Comparison of ENCODE assay signal across 13 mouse cellular contexts in the genomic region with DNA sequence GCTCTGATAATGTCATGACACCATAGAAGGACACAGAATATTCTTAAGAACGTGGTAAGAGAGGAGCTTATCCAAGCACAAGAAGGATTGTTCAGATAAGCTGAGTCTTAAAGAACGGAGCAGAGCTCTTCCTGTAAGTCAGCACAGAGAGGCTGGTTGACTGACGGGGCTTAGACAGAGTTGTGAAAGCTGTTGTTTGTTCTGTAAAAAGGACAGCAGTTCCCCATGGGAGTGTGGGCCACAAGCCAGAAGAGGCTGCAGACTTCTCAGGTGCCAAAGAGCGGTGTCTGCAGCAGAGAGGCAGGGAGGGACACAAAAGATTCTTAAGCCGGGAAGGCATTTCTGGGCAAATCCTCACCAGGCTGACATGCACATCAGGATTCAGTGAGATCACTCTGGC. TPM values are rescaled to one million over a fixed set of nuclear protein-coding genes. Genes with fewer than 3 reads are reported as not detected.
A peak's percentile ranks its signal among the peaks of the same experiment; 100 is the strongest.
DNase-seq lines count a peak whose midpoint lies in the region; ATAC-seq and TF ChIP-seq lines count a peak whose summit lies in the region.
"Had no signal": no experiment of that assay in that cellular context is flagged by ENCODE, and none has a peak within 500 bp of the region (broad histone marks: within the 10 kb centered on the region; RNA-seq: fewer than 3 reads in every experiment).

No protein-coding gene starts in this region.

- peaks cover 41% of the 10 kb centered on the region for H3K36me3 ChIP-seq in embryonic facial prominence, embryonic 14.5 days (ENCODE audit: control insufficient read depth, insufficient read depth, low read length)
- peaks cover 43% of the 10 kb centered on the region for H3K36me3 ChIP-seq in embryonic facial prominence, embryonic 10.5 days (replicated peaks)
- no peaks in the 10 kb centered on the region; the same call in 1 of the 2 replicates for H3K36me3 ChIP-seq in lung, postnatal 0 days (ENCODE audit: insufficient read depth, low read length)
- peaks cover 44% of the 10 kb centered on the region for H3K36me3 ChIP-seq in hindbrain, embryonic 10.5 days

- peak; percentile 83 for ATAC-seq in embryonic facial prominence, embryonic 14.5 days (ENCODE audit: low read depth)
- ATAC-seq in lung, postnatal 0 days, result no peak
- ATAC-seq in common myeloid progenitor, adult 5-6 weeks (replicated peaks; ENCODE audit: low read depth, poor library complexity, severe bottlenecking), result peak; percentile 12; the same call in 1 of the 2 replicates
- peak; percentile 39 for ATAC-seq in megakaryocyte progenitor cell, adult 5-6 weeks (replicated peaks; ENCODE audit: poor library complexity)
- ATAC-seq: midbrain, embryonic 15.5 days had no signal

- H3K27me3 ChIP-seq in embryonic facial prominence, embryonic 14.5 days (replicated peaks; ENCODE audit: control insufficient read depth, insufficient read depth, low read length), result no peaks in the 10 kb centered on the region
- H3K27me3 ChIP-seq in embryonic facial prominence, embryonic 10.5 days (replicated peaks; ENCODE audit: low read depth, poor library complexity, severe bottlenecking), result no peaks in the 10 kb centered on the region
- no peaks in the 10 kb centered on the region for H3K27me3 ChIP-seq in lung, postnatal 0 days (replicated peaks; ENCODE audit: insufficient read depth, low read length)
- H3K27me3 ChIP-seq in hindbrain, embryonic 10.5 days (ENCODE audit: insufficient read depth, poor library complexity, severe bottlenecking), result no peaks in the 10 kb centered on the region
- H3K27me3 ChIP-seq: midbrain, embryonic 15.5 days had no signal

- no peak overlapping the region for H3K27ac ChIP-seq in embryonic facial prominence, embryonic 14.5 days (replicated peaks; ENCODE audit: low read depth, low read length)
- H3K27ac ChIP-seq in embryonic facial prominence, embryonic 10.5 days (replicated peaks), result no peak overlapping the region
- no peak overlapping the region for H3K27ac ChIP-seq in lung, postnatal 0 days (ENCODE audit: low read length)
- H3K27ac ChIP-seq in hindbrain, embryonic 10.5 days, result no peak overlapping the region
- H3K27ac ChIP-seq: midbrain, embryonic 15.5 days had no signal

- TF ChIP-seq EP300 in lung, postnatal 0 days (IDR thresholded peaks at IDR 0.05), result no peak

- no peaks in the 10 kb centered on the region for H3K9me3 ChIP-seq in embryonic facial prominence, embryonic 14.5 days (ENCODE audit: control insufficient read depth, low read length)
- H3K9me3 ChIP-seq in embryonic facial prominence, embryonic 10.5 days, result no peaks in the 10 kb centered on the region
- H3K9me3 ChIP-seq in lung, postnatal 0 days (ENCODE audit: low read length), result no peaks in the 10 kb centered on the region
- no peaks in the 10 kb centered on the region for H3K9me3 ChIP-seq in hindbrain, embryonic 10.5 days
- H3K9me3 ChIP-seq: midbrain, embryonic 15.5 days had no signal

- no peaks in the 10 kb centered on the region for H3K4me1 ChIP-seq in embryonic facial prominence, embryonic 14.5 days (ENCODE audit: control insufficient read depth, insufficient read depth, low read length)
- no peaks in the 10 kb centered on the region for H3K4me1 ChIP-seq in embryonic facial prominence, embryonic 10.5 days
- H3K4me1 ChIP-seq in lung, postnatal 0 days (ENCODE audit: insufficient read depth, low read depth, low read length), result no peaks in the 10 kb centered on the region
- no peaks in the 10 kb centered on the region for H3K4me1 ChIP-seq in hindbrain, embryonic 10.5 days (replicated peaks)
- H3K4me1 ChIP-seq: midbrain, embryonic 15.5 days had no signal

- DNase-seq in embryonic facial prominence, embryonic 14.5 days (ENCODE audit: low spot score), result peak; percentile 36
- no peak for DNase-seq in embryonic facial prominence, embryonic 10.5 days (ENCODE audit: low spot score)
- DNase-seq in lung, postnatal 10 days, result peak; percentile 32
- no peak for DNase-seq in lung, postnatal 0 days (ENCODE audit: low spot score)
- no peak for DNase-seq in urinary bladder, postnatal 25 days (ENCODE audit: low spot score)
- no peak for DNase-seq in hindbrain, embryonic 10.5 days (ENCODE audit: low spot score)
- DNase-seq: adrenal gland, postnatal 36 days; B cell, adult 2 months; lung, embryonic 14.5 days; thymus, postnatal 4 days had no signal

- no peak overlapping the region for H3K4me2 ChIP-seq in embryonic facial prominence, embryonic 14.5 days (ENCODE audit: low read depth, low read length)
- H3K4me2 ChIP-seq in lung, postnatal 0 days (replicated peaks; ENCODE audit: low read depth, low read length), result no peak overlapping the region
- H3K4me2 ChIP-seq: lung, embryonic 14.5 days; midbrain, embryonic 15.5 days had no signal

- no peak for TF ChIP-seq CTCF in lung, postnatal 0 days (IDR thresholded peaks at IDR 0.05)

- no peak overlapping the region for H3K9ac ChIP-seq in embryonic facial prominence, embryonic 14.5 days (ENCODE audit: low read depth, low read length)
- H3K9ac ChIP-seq in lung, postnatal 0 days (replicated peaks; ENCODE audit: low read depth), result no peak overlapping the region
- H3K9ac ChIP-seq: lung, embryonic 14.5 days; midbrain, embryonic 15.5 days had no signal

- WGBS in embryonic facial prominence, embryonic 14.5 days, result 85% methylated on average over 5 of the region's 5 CpGs
- WGBS in embryonic facial prominence, embryonic 10.5 days, result 91% methylated on average over 5 of the region's 5 CpGs
- WGBS in lung, postnatal 0 days, result 79% methylated on average over 5 of the region's 5 CpGs
- 96% methylated on average over 5 of the region's 5 CpGs for WGBS in hindbrain, embryonic 10.5 days

- H3K4me3 ChIP-seq in embryonic facial prominence, embryonic 14.5 days (ENCODE audit: low read depth, low read length), result no peak overlapping the region
- no peak overlapping the region for H3K4me3 ChIP-seq in embryonic facial prominence, embryonic 10.5 days
- H3K4me3 ChIP-seq in lung, postnatal 0 days (ENCODE audit: low read depth, low read length), result no peak overlapping the region
- no peak overlapping the region for H3K4me3 ChIP-seq in hindbrain, embryonic 10.5 days
- H3K4me3 ChIP-seq: midbrain, embryonic 15.5 days had no signal

RNA-seq across cellular contexts. Expression of gene Golt1b, which starts 7.6 kb away (rescaled TPM):
- 133 and 142 TPM in 2 replicates for polyA plus RNA-seq in embryonic facial prominence, embryonic 14.5 days (2014; fragmentation: Nextera tagmentation; extraction: Ambion mirVana)
- polyA plus RNA-seq in embryonic facial prominence, embryonic 10.5 days (2016; fragmentation: Nextera tagmentation; extraction: Ambion mirVana), result 120 and 126 TPM in 2 replicates
- polyA plus RNA-seq in lung, postnatal 0 days (2015; fragmentation: Nextera tagmentation; extraction: Ambion mirVana), result 49.1 and 56.6 TPM in 2 replicates
- 34.6 and 39.5 TPM in 2 replicates for total RNA-seq in common myeloid progenitor, adult 5-6 weeks (2017)
- total RNA-seq in megakaryocyte progenitor cell, adult 5-6 weeks (2015), result 32.4 and 36.8 TPM in 2 replicates
- total RNA-seq in megakaryocyte progenitor cell, adult 5-6 weeks (2017), result 33.1 and 40.1 TPM in 2 replicates
- polyA plus RNA-seq in hindbrain, embryonic 10.5 days (2016; fragmentation: Nextera tagmentation; extraction: Ambion mirVana), result 100 and 118 TPM in 2 replicates

RNA-seq across cellular contexts. Expression of gene Recql, which starts 7.8 kb away (rescaled TPM):
- 22.9 and 30.2 TPM in 2 replicates for polyA plus RNA-seq in embryonic facial prominence, embryonic 14.5 days (2014; fragmentation: Nextera tagmentation; extraction: Ambion mirVana)
- polyA plus RNA-seq in embryonic facial prominence, embryonic 10.5 days (2016; fragmentation: Nextera tagmentation; extraction: Ambion mirVana), result 34.3 and 37.4 TPM in 2 replicates
- 12.4 and 15.4 TPM in 2 replicates for polyA plus RNA-seq in lung, postnatal 0 days (2015; fragmentation: Nextera tagmentation; extraction: Ambion mirVana)
- 40.9 and 46.6 TPM in 2 replicates for total RNA-seq in common myeloid progenitor, adult 5-6 weeks (2017)
- 32.8 and 53.8 TPM in 2 replicates for total RNA-seq in megakaryocyte progenitor cell, adult 5-6 weeks (2015)
- total RNA-seq in megakaryocyte progenitor cell, adult 5-6 weeks (2017), result 43.0 and 45.4 TPM in 2 replicates
- polyA plus RNA-seq in hindbrain, embryonic 10.5 days (2016; fragmentation: Nextera tagmentation; extraction: Ambion mirVana), result 36.4 and 37.0 TPM in 2 replicates

RNA-seq across cellular contexts. Expression of gene Spx, which starts 18.6 kb away (rescaled TPM):
- polyA plus RNA-seq in embryonic facial prominence, embryonic 14.5 days (2014; fragmentation: Nextera tagmentation; extraction: Ambion mirVana), result 1.1 TPM in 2 replicates
- polyA plus RNA-seq in embryonic facial prominence, embryonic 10.5 days (2016; fragmentation: Nextera tagmentation; extraction: Ambion mirVana), result 1.1 TPM in 2 replicates
- polyA plus RNA-seq in lung, postnatal 0 days (2015; fragmentation: Nextera tagmentation; extraction: Ambion mirVana), result 0.38 and 0.43 TPM in 2 replicates
- not detected in 2 replicates for total RNA-seq in common myeloid progenitor, adult 5-6 weeks (2017)
- not detected in 2 replicates for total RNA-seq in megakaryocyte progenitor cell, adult 5-6 weeks (2015)
- total RNA-seq in megakaryocyte progenitor cell, adult 5-6 weeks (2017), result not detected in 2 replicates
- 1.9 and 2.8 TPM in 2 replicates for polyA plus RNA-seq in hindbrain, embryonic 10.5 days (2016; fragmentation: Nextera tagmentation; extraction: Ambion mirVana)

RNA-seq across cellular contexts. Expression of gene Pyroxd1, which starts 49.2 kb away (rescaled TPM):
- polyA plus RNA-seq in embryonic facial prominence, embryonic 14.5 days (2014; fragmentation: Nextera tagmentation; extraction: Ambion mirVana), result 13.2 and 16.8 TPM in 2 replicates
- polyA plus RNA-seq in embryonic facial prominence, embryonic 10.5 days (2016; fragmentation: Nextera tagmentation; extraction: Ambion mirVana), result 17.4 and 20.6 TPM in 2 replicates
- 16.1 and 18.0 TPM in 2 replicates for polyA plus RNA-seq in lung, postnatal 0 days (2015; fragmentation: Nextera tagmentation; extraction: Ambion mirVana)
- 14.7 and 21.6 TPM in 2 replicates for total RNA-seq in common myeloid progenitor, adult 5-6 weeks (2017)
- total RNA-seq in megakaryocyte progenitor cell, adult 5-6 weeks (2015), result 11.1 and 11.3 TPM in 2 replicates
- 11.9 and 16.1 TPM in 2 replicates for total RNA-seq in megakaryocyte progenitor cell, adult 5-6 weeks (2017)
- 20.1 and 21.7 TPM in 2 replicates for polyA plus RNA-seq in hindbrain, embryonic 10.5 days (2016; fragmentation: Nextera tagmentation; extraction: Ambion mirVana)

Comparison
In these comparisons a context has a peak if more than half of its experiments do, and no peak if none do; other contexts are left out.
1. DNase-seq: peak in embryonic facial prominence, embryonic 14.5 days (single experiment) and lung, postnatal 10 days (single experiment); none in embryonic facial prominence, embryonic 10.5 days (single experiment), lung, postnatal 0 days (single experiment), urinary bladder, postnatal 25 days (single experiment) and hindbrain, embryonic 10.5 days (single experiment).